Mouse (Mus musculus) embryonic fibroblast, embryonic 13.5 days (primary cell): ENCODE results near the gene Clba1.

Experiments
- CTCF ChIP-seq: IDR thresholded peaks from 2 replicates; pipeline ENCODE4 v1.5.1; 2011; ENCODE audit warnings: mild to moderate bottlenecking, control low read depth, low read length, moderate library complexity, borderline replicate concordance; ENCODE audit not compliant: insufficient read depth
- POLR2A ChIP-seq: IDR thresholded peaks from 2 replicates; pipeline ENCODE4 v1.6.1; 2011; ENCODE audit warnings: low read depth, mild to moderate bottlenecking, control low read depth, low read length, moderate library complexity

DNA sequence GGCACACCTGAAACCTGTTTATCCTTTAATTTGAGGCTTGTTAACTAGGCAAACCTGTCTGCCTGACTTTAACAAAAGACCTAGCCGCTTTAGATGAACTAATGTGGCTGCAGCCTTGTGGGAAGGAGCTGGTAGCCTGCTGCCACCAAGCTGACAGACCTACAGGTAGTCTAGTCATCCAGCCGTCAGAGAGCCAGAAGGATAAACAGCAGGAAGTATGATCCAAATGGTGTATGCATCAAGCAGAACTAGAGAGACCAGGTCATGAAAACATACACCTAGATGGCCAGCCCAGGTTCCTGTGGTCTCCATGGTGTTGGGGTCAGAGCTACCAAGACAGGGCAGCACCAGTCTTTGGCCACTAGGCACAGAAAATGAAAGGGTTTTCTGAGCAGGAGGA lies 26.3 kb downstream of the Clba1 start:
- TF ChIP-seq CTCF: no peak
- no peak for TF ChIP-seq POLR2A
